Mouse (Mus musculus) neural tube, embryonic 15.5 days (tissue): ENCODE measurements around the gene Bckdhb. TPM values are rescaled to one million over a fixed set of nuclear protein-coding genes. Genes with fewer than 3 reads are reported as not detected.
"Not testable (repeated sequence)": the region's sequence is repeated elsewhere in the genome, so short reads cannot be mapped to it uniquely, and the experiment has no call there.

Experiments
- ATAC-seq: fragments of 200-750 bp; cut with Nextera tagmentation; 2 replicates; pipeline ENCODE4 v1.8.0; 2017; ENCODE audit warnings: mild to moderate bottlenecking, moderate TSS enrichment, moderate library complexity; ENCODE audit not compliant: low FRiP score
- H3K27ac ChIP-seq: fragments of 300-500 bp; sonication (generic); replicated peaks from 2 replicates; pipeline ENCODE4 v1.5.1; 2015; ENCODE audit warnings: mild to moderate bottlenecking, inconsistent platforms
- H3K27me3 ChIP-seq: fragments of 300-500 bp; sonication (generic); replicated peaks from 2 replicates; pipeline ENCODE4 v1.6.1; 2015; ENCODE audit warnings: inconsistent platforms
- H3K36me3 ChIP-seq: fragments of 300-500 bp; sonication (generic); 2 replicates; pipeline ENCODE4 v1.6.1; 2015; ENCODE audit warnings: inconsistent platforms
- H3K4me1 ChIP-seq: fragments of 300-500 bp; sonication (generic); 2 replicates; pipeline ENCODE4 v1.6.1; 2015; ENCODE audit warnings: inconsistent platforms
- H3K4me2 ChIP-seq: fragments of 300-500 bp; sonication (generic); 2 replicates; pipeline ENCODE4 v1.6.1; 2015; ENCODE audit warnings: inconsistent platforms, mild to moderate bottlenecking, moderate library complexity
- H3K4me3 ChIP-seq: fragments of 300-500 bp; sonication (generic); replicated peaks from 2 replicates; pipeline ENCODE4 v1.5.1; 2015; ENCODE audit warnings: mild to moderate bottlenecking, inconsistent platforms
- H3K9ac ChIP-seq: fragments of 300-500 bp; sonication (generic); replicated peaks from 2 replicates; pipeline ENCODE4 v1.6.1; 2015; ENCODE audit warnings: mild to moderate bottlenecking, inconsistent platforms
- H3K9me3 ChIP-seq: fragments of 300-500 bp; sonication (generic); replicated peaks from 2 replicates; pipeline ENCODE4 v1.6.1; 2016; ENCODE audit warnings: inconsistent platforms
- WGBS: fragments of 180-500 bp; shearing (Covaris S2); methylation state at CpG from one replicate; pipeline ENCODE4 v1.1.7; 2015; ENCODE audit warnings: mixed read lengths; 5-methylcytosine and 5-hydroxymethylcytosine counted together
- polyA plus RNA-seq: library from polyadenylated mRNA; unstranded; fragments of >200 nt; fragmentation: Nextera tagmentation; extraction: Ambion mirVana; gene quantifications from 2 replicates; pipeline ENCODE4 v1.2.1, GENCODE M21; 2015

Bckdhb gene
- polyA plus RNA-seq, 1 experiment from 2014 or later, result 43.4 TPM

GRCm38 (mm10) chr9:84047436-84047835 is 122.5 kb downstream of the Bckdhb start:
- Histone ChIP-seq H3K4me2 (no peak overlapping the region), H3K9me3 (no peaks in the 10 kb centered on the region), H3K36me3 (no peaks in the 10 kb centered on the region), H3K9ac (no peak overlapping the region), H3K4me1 (no peaks in the 10 kb centered on the region), H3K27me3 (no peaks in the 10 kb centered on the region), H3K4me3 (no peak overlapping the region), H3K27ac (no peak overlapping the region)
- no peak for ATAC-seq
- 88% methylated on average over 3 of the region's 3 CpGs for WGBS

- Histone ChIP-seq H3K9ac (no peak overlapping the region), H3K36me3 (no peaks in the 10 kb centered on the region), H3K4me2 (no peak overlapping the region), H3K4me3 (no peak overlapping the region), H3K4me1 (no peaks in the 10 kb centered on the region), H3K27ac (no peak overlapping the region), H3K9me3 (no peaks in the 10 kb centered on the region), H3K27me3 (no peaks in the 10 kb centered on the region)
- ATAC-seq, result no peak
- WGBS, result 67% methylated on average over 1 of the region's 1 CpGs
Observed at GRCm38 (mm10) chr9:84049142-84049541, 124.2 kb downstream of the Bckdhb start.

- no peaks in the 10 kb centered on the region for H3K9me3 ChIP-seq
- no peaks in the 10 kb centered on the region for H3K36me3 ChIP-seq
- peaks cover 5% of the 10 kb centered on the region; the same call in 1 of the 2 replicates for H3K4me1 ChIP-seq
- no peak overlapping the region for H3K9ac ChIP-seq
- H3K27me3 ChIP-seq, result no peaks in the 10 kb centered on the region
- no peak overlapping the region for H3K4me2 ChIP-seq
- WGBS, result 85% methylated on average over 18 of the region's 18 CpGs
- no peak overlapping the region for H3K27ac ChIP-seq
- no peak overlapping the region for H3K4me3 ChIP-seq
- no peak for ATAC-seq
Observed at GRCm38 (mm10) chr9:84050867-84051635, 126.1 kb downstream of the Bckdhb start.

- H3K9ac ChIP-seq, result no peak overlapping the region
- ATAC-seq, result peak; percentile 80
- H3K27ac ChIP-seq, result no peak overlapping the region
- WGBS, result 65% methylated on average over 7 of the region's 7 CpGs
- H3K4me3 ChIP-seq, result no peak overlapping the region
- H3K36me3 ChIP-seq, result no peaks in the 10 kb centered on the region
- H3K9me3 ChIP-seq, result no peaks in the 10 kb centered on the region
- no peaks in the 10 kb centered on the region for H3K27me3 ChIP-seq
- no peak overlapping the region for H3K4me2 ChIP-seq
- H3K4me1 ChIP-seq, result peaks cover 8% of the 10 kb centered on the region; the same call in 1 of the 2 replicates
Observed at GRCm38 (mm10) chr9:84055125-84055807, 130.3 kb downstream of the Bckdhb start.

- H3K4me2 ChIP-seq, H3K27me3 ChIP-seq, H3K9me3 ChIP-seq, ATAC-seq, H3K36me3 ChIP-seq, H3K27ac ChIP-seq, H3K4me1 ChIP-seq, H3K4me3 ChIP-seq, H3K9ac ChIP-seq: not testable (repeated sequence)
- 92% methylated on average over 4 of the region's 4 CpGs for WGBS
Observed at GRCm38 (mm10) chr9:84060781-84061180, 135.8 kb downstream of the Bckdhb start.

GRCm38 (mm10) chr9:84063617-84064016 is 138.7 kb downstream of the Bckdhb start:
- H3K4me3 ChIP-seq, result no peak overlapping the region
- ATAC-seq, result no peak
- no peaks in the 10 kb centered on the region for H3K9me3 ChIP-seq
- no peaks in the 10 kb centered on the region for H3K36me3 ChIP-seq
- no peaks in the 10 kb centered on the region for H3K27me3 ChIP-seq
- no peak overlapping the region for H3K4me2 ChIP-seq
- no peak overlapping the region for H3K27ac ChIP-seq
- H3K4me1 ChIP-seq, result no peaks in the 10 kb centered on the region
- WGBS, result 98% methylated on average over 3 of the region's 3 CpGs
- H3K9ac ChIP-seq, result no peak overlapping the region

GRCm38 (mm10) chr9:84064113-84064512 is 139.2 kb downstream of the Bckdhb start:
- Histone ChIP-seq H3K4me3 (no peak overlapping the region), H3K4me2 (no peak overlapping the region), H3K36me3 (no peaks in the 10 kb centered on the region), H3K4me1 (no peaks in the 10 kb centered on the region), H3K9me3 (no peaks in the 10 kb centered on the region), H3K27me3 (no peaks in the 10 kb centered on the region), H3K9ac (no peak overlapping the region), H3K27ac (no peak overlapping the region)
- WGBS, result 77% methylated on average over 4 of the region's 4 CpGs
- no peak for ATAC-seq

GRCm38 (mm10) chr9:84070247-84070646 is 145.3 kb downstream of the Bckdhb start:
- Histone ChIP-seq H3K4me3 (no peak overlapping the region), H3K4me1 (no peaks in the 10 kb centered on the region), H3K9me3 (no peaks in the 10 kb centered on the region), H3K27me3 (no peaks in the 10 kb centered on the region), H3K36me3 (no peaks in the 10 kb centered on the region), H3K4me2 (no peak overlapping the region), H3K9ac (no peak overlapping the region), H3K27ac (no peak overlapping the region)
- 77% methylated on average over 6 of the region's 6 CpGs for WGBS
- no peak for ATAC-seq

GRCm38 (mm10) chr9:84070740-84071139 is 145.8 kb downstream of the Bckdhb start:
- 83% methylated on average over 5 of the region's 5 CpGs for WGBS
- Histone ChIP-seq H3K4me3 (no peak overlapping the region), H3K4me1 (no peaks in the 10 kb centered on the region), H3K4me2 (no peak overlapping the region), H3K27ac (no peak overlapping the region), H3K36me3 (no peaks in the 10 kb centered on the region), H3K9ac (no peak overlapping the region), H3K9me3 (no peaks in the 10 kb centered on the region), H3K27me3 (no peaks in the 10 kb centered on the region)
- no peak for ATAC-seq

- H3K4me3 ChIP-seq, result no peak overlapping the region
- H3K27me3 ChIP-seq, result no peaks in the 10 kb centered on the region
- no peaks in the 10 kb centered on the region for H3K4me1 ChIP-seq
- no peak overlapping the region for H3K9ac ChIP-seq
- no peak for ATAC-seq
- H3K9me3 ChIP-seq, result no peaks in the 10 kb centered on the region
- H3K36me3 ChIP-seq, result no peaks in the 10 kb centered on the region
- WGBS, result 70% methylated on average over 6 of the region's 6 CpGs
- no peak overlapping the region for H3K27ac ChIP-seq
- H3K4me2 ChIP-seq, result no peak overlapping the region
Observed at GRCm38 (mm10) chr9:84072534-84072933, 147.6 kb downstream of the Bckdhb start.

GRCm38 (mm10) chr9:84073237-84073636 is 148.3 kb downstream of the Bckdhb start:
- no peaks in the 10 kb centered on the region for H3K36me3 ChIP-seq
- H3K4me2 ChIP-seq, result no peak overlapping the region
- H3K9me3 ChIP-seq, result no peaks in the 10 kb centered on the region
- H3K4me3 ChIP-seq, result no peak overlapping the region
- no peak overlapping the region for H3K27ac ChIP-seq
- H3K4me1 ChIP-seq, result no peaks in the 10 kb centered on the region
- ATAC-seq, result no peak
- no peak overlapping the region for H3K9ac ChIP-seq
- WGBS, result 82% methylated on average over 9 of the region's 9 CpGs
- no peaks in the 10 kb centered on the region for H3K27me3 ChIP-seq

- H3K27me3 ChIP-seq, result no peaks in the 10 kb centered on the region
- ATAC-seq, result no peak
Observed at GRCm38 (mm10) chr9:84083551-84083950, 158.6 kb downstream of the Bckdhb start.

More at GRCm38 (mm10) chr9:84083551-84083950, 158.6 kb downstream of the Bckdhb start:
- Histone ChIP-seq H3K27ac (no peak overlapping the region), H3K9me3 (no peaks in the 10 kb centered on the region), H3K36me3 (no peaks in the 10 kb centered on the region), H3K9ac (no peak overlapping the region), H3K4me3 (no peak overlapping the region), H3K4me2 (no peak overlapping the region), H3K4me1 (no peaks in the 10 kb centered on the region)
- WGBS, result 77% methylated on average over 4 of the region's 4 CpGs
